ENCODE assay signal across 23 mouse cellular contexts in genomic region chr11:101556541-101556940, GRCm38 (mm10). TPM values are rescaled to one million over a fixed set of nuclear protein-coding genes. Genes with fewer than 3 reads are reported as not detected.
DNase-seq lines count a peak whose midpoint lies in the region; ATAC-seq and TF ChIP-seq lines count a peak whose summit lies in the region.
"Had no signal": no experiment of that assay in that cellular context is flagged by ENCODE, and none has a peak within 500 bp of the region (broad histone marks: within the 10 kb centered on the region; RNA-seq: fewer than 3 reads in every experiment).

No protein-coding gene starts in this region.

- peak; percentile 47 for DNase-seq in adrenal gland, postnatal 10 days
- no peak for DNase-seq in adrenal gland, postnatal 25 days
- DNase-seq in kidney, postnatal 25 days: peak; percentile 62 to 88
- no peak for DNase-seq in liver, embryonic 14.5 days (ENCODE audit: low read depth in 3 of 3, low spot score in 3 of 3)
- no peak for DNase-seq in cerebellum, adult 8-10 months
- no peak for DNase-seq in thymus, postnatal 10 days (ENCODE audit: low spot score in 2 of 2)
- no peak for DNase-seq in retina, embryonic 14.5 days (ENCODE audit: low spot score)
- DNase-seq: cerebellum, adult 11 months; heart, postnatal 4 days; right cerebral cortex, postnatal 4 days; thymus, postnatal 25 days had no signal

- H3K36me3 ChIP-seq in intestine, postnatal 0 days (ENCODE audit: control insufficient read depth, insufficient read depth): peaks cover 40% of the 10 kb centered on the region
- peaks cover 34% of the 10 kb centered on the region for H3K36me3 ChIP-seq in liver, embryonic 14.5 days (replicated peaks; ENCODE audit: control insufficient read depth, insufficient read depth, low read depth)

- H3K9ac ChIP-seq in intestine, postnatal 0 days (ENCODE audit: low read depth, low read length): no peak overlapping the region
- H3K9ac ChIP-seq in liver, embryonic 14.5 days (replicated peaks): no peak overlapping the region
- H3K9ac ChIP-seq: embryonic facial prominence, embryonic 13.5 days; heart, embryonic 12.5 days; lung, embryonic 15.5 days; neural tube, embryonic 12.5 days had no signal

- 52% methylated on average over 7 of the region's 7 CpGs for WGBS in intestine, postnatal 0 days
- WGBS in liver, embryonic 14.5 days (ENCODE audit: insufficient replicate concordance): 76% methylated on average over 7 of the region's 7 CpGs

- no peak for TF ChIP-seq EP300 in liver, embryonic 14.5 days (IDR thresholded peaks at IDR 0.05; ENCODE audit: low read depth)

- H3K4me2 ChIP-seq in intestine, postnatal 0 days (replicated peaks; ENCODE audit: low read depth): peak overlapping the region; percentile 30
- peak overlapping the region; percentile 1; the same call in 1 of the 2 replicates for H3K4me2 ChIP-seq in liver, embryonic 14.5 days (ENCODE audit: low read depth)
- H3K4me2 ChIP-seq: embryonic facial prominence, embryonic 13.5 days; heart, embryonic 12.5 days; lung, embryonic 15.5 days; neural tube, embryonic 12.5 days had no signal

- H3K27ac ChIP-seq in intestine, postnatal 0 days (ENCODE audit: low read depth, low read length): no peak overlapping the region
- H3K27ac ChIP-seq in liver, embryonic 14.5 days: no peak overlapping the region
- H3K27ac ChIP-seq: embryonic facial prominence, embryonic 13.5 days; limb, embryonic 10.5 days; lung, embryonic 15.5 days; neural tube, embryonic 12.5 days had no signal

- no peak for TF ChIP-seq CTCF in intestine, postnatal 0 days (IDR thresholded peaks at IDR 0.05; ENCODE audit: low read depth)
- no peak for TF ChIP-seq CTCF in liver, embryonic 14.5 days (IDR thresholded peaks at IDR 0.05; ENCODE audit: low read depth)

- peaks cover 13% of the 10 kb centered on the region; the same call in 1 of the 2 replicates for H3K4me1 ChIP-seq in intestine, postnatal 0 days (replicated peaks; ENCODE audit: control insufficient read depth, insufficient read depth, low read length)
- H3K4me1 ChIP-seq in liver, embryonic 14.5 days (replicated peaks; ENCODE audit: control insufficient read depth in 2 of 2, insufficient read depth in 2 of 2, low read length in 1 of 2): peaks cover 0 to 6% of the 10 kb centered on the region in 2 experiments; a peak in 3 of 4 replicates

- no peak for ATAC-seq in intestine, postnatal 0 days
- no peak for ATAC-seq in liver, embryonic 14.5 days (ENCODE audit: insufficient read depth)

- H3K27me3 ChIP-seq in intestine, postnatal 0 days (replicated peaks; ENCODE audit: control insufficient read depth, insufficient read depth, low read length): no peaks in the 10 kb centered on the region
- H3K27me3 ChIP-seq in liver, embryonic 14.5 days (ENCODE audit: control insufficient read depth, insufficient read depth, low read length): no peaks in the 10 kb centered on the region
- H3K27me3 ChIP-seq: CH12.LX; embryonic facial prominence, embryonic 13.5 days; heart, embryonic 12.5 days; lung, embryonic 15.5 days; neural tube, embryonic 12.5 days had no signal

- H3K9me3 ChIP-seq in intestine, postnatal 0 days (ENCODE audit: control insufficient read depth): no peaks in the 10 kb centered on the region
- no peaks in the 10 kb centered on the region for H3K9me3 ChIP-seq in liver, embryonic 14.5 days (ENCODE audit: control insufficient read depth, low read length)
- H3K9me3 ChIP-seq: embryonic facial prominence, embryonic 13.5 days; heart, embryonic 12.5 days; limb, embryonic 10.5 days; lung, embryonic 15.5 days; neural tube, embryonic 12.5 days had no signal

- H3K4me3 ChIP-seq in intestine, postnatal 0 days (ENCODE audit: low read depth, low read length): no peak overlapping the region
- no peak overlapping the region for H3K4me3 ChIP-seq in liver, embryonic 14.5 days (ENCODE audit: insufficient read depth in 1 of 2, low read depth in 2 of 2, low read length in 2 of 2)
- H3K4me3 ChIP-seq: embryonic facial prominence, embryonic 13.5 days; heart, embryonic 12.5 days; limb, embryonic 10.5 days; lung, embryonic 15.5 days; neural tube, embryonic 12.5 days had no signal

RNA-seq across cellular contexts. Expression of gene Nbr1, which starts 4.6 kb away (rescaled TPM):
- 100 to 1,000 TPM; 134 to 137 TPM for total RNA-seq in adrenal gland, postnatal 10 days (2021)
- 156 and 164 TPM in 2 replicates for total RNA-seq in adrenal gland, postnatal 25 days (2021)
- 44.5 and 54.1 TPM in 2 replicates for polyA plus RNA-seq in intestine, postnatal 0 days (2015; fragmentation: Nextera tagmentation; extraction: Ambion mirVana)
- 20.0 and 24.9 TPM in 2 replicates for polyA plus RNA-seq in liver, embryonic 14.5 days (2012; rRNA removed)
- polyA plus RNA-seq in liver, embryonic 14.5 days (2014; fragmentation: Nextera tagmentation; extraction: Ambion mirVana): 28.9 and 33.8 TPM in 2 replicates

RNA-seq across cellular contexts. Expression of gene Brca1, which starts 4.8 kb away (rescaled TPM):
- 1 to 10 TPM; 8.1 to 8.3 TPM for total RNA-seq in adrenal gland, postnatal 10 days (2021)
- total RNA-seq in adrenal gland, postnatal 25 days (2021): 3.5 and 3.9 TPM in 2 replicates
- 2.3 and 3.3 TPM in 2 replicates for polyA plus RNA-seq in intestine, postnatal 0 days (2015; fragmentation: Nextera tagmentation; extraction: Ambion mirVana)
- 5.7 and 8.6 TPM in 2 replicates for polyA plus RNA-seq in liver, embryonic 14.5 days (2012; rRNA removed)
- polyA plus RNA-seq in liver, embryonic 14.5 days (2014; fragmentation: Nextera tagmentation; extraction: Ambion mirVana): 14.0 and 15.2 TPM in 2 replicates

RNA-seq across cellular contexts. Expression of gene Tmem106a, which starts 25.5 kb away (rescaled TPM):
- total RNA-seq in adrenal gland, postnatal 10 days (2021): 10 to 100 TPM; 11.2 to 12.0 TPM
- total RNA-seq in adrenal gland, postnatal 25 days (2021): 11.4 and 14.1 TPM in 2 replicates
- polyA plus RNA-seq in intestine, postnatal 0 days (2015; fragmentation: Nextera tagmentation; extraction: Ambion mirVana): 122 and 130 TPM in 2 replicates
- polyA plus RNA-seq in liver, embryonic 14.5 days (2012; rRNA removed): 5.7 and 7.3 TPM in 2 replicates
- polyA plus RNA-seq in liver, embryonic 14.5 days (2014; fragmentation: Nextera tagmentation; extraction: Ambion mirVana): 5.4 and 7.5 TPM in 2 replicates

RNA-seq across cellular contexts. Expression of gene Gm11634, which starts 42.5 kb away (rescaled TPM):
- not detected for total RNA-seq in adrenal gland, postnatal 10 days (2021)
- total RNA-seq in adrenal gland, postnatal 25 days (2021): not detected in 2 replicates
- 0.27 and 0.37 TPM in 2 replicates for polyA plus RNA-seq in intestine, postnatal 0 days (2015; fragmentation: Nextera tagmentation; extraction: Ambion mirVana)
- not detected in 2 replicates for polyA plus RNA-seq in liver, embryonic 14.5 days (2012; rRNA removed)
- not detected in 2 replicates for polyA plus RNA-seq in liver, embryonic 14.5 days (2014; fragmentation: Nextera tagmentation; extraction: Ambion mirVana)
- total RNA-seq: CH12.LX; common myeloid progenitor, adult 5-6 weeks; gastrocnemius, postnatal 4 days; heart, postnatal 4 days; layer of hippocampus, postnatal 14 days; megakaryocyte-erythroid progenitor cell, adult 5-6 weeks had no signal
- polyA plus RNA-seq: embryonic facial prominence, embryonic 13.5 days; frontal cortex, adult 2 months; heart, embryonic 12.5 days; limb, embryonic 10.5 days; lung, embryonic 15.5 days; neural tube, embryonic 12.5 days had no signal

Comparison
In these comparisons a context has a peak if more than half of its experiments do, and no peak if none do; other contexts are left out.
1. DNase-seq: peak in adrenal gland, postnatal 10 days (single experiment) and kidney, postnatal 25 days (2 of 2); none in adrenal gland, postnatal 25 days (single experiment), liver, embryonic 14.5 days (0 of 3), cerebellum, adult 8-10 months (single experiment), thymus, postnatal 10 days (0 of 2) and retina, embryonic 14.5 days (single experiment).